Mouse (Mus musculus): Measurements from ENCODE around the gene Pwwp2a.

DNA sequence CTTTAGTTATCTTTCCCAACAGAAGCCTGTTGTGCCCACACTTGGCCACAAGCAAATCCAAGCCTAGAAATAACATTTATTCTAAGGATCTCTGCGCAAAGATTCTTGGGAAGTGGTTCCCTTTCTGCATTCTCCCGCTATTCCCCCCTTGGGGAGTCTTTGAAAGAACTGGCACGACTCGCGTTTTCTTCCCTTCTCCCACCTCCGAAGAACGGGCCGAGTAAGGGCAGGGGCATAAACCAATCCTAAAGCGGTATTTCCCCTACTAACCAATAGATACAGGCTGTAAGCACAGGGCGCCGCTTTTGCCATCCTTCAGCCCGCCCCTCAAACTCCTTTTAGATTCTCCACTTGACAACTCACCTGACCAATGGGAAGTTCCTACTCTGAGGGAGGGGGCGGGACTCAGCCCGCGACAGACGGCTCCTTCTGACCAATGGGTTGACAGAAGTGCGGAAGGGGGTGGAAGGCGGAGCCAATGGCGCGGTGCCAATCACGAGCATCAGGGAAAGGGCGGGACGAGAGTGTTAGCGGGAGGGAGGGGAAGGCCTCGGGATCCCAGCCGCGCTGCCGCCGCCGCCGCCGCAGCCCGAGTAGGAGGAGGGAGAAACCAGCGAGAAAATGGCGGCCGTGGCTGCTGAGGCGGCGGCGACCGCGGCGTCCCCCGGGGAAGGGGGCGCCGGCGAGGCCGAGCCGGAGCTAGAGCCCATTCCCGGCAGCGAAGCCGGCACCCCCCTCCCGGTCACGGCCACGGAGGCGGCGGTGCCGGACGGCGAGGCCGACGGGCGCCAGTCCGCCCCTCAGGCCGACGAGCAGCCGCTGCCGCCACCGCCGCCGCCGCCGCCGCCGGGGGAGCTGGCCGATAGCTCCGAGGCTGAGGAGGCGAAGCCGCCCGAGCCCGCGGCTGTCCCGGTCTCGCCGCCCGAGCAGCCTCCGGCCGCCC, at the start of gene Pwwp2a:
- TF ChIP-seq ELF1 (IDR thresholded peaks at IDR 0.05; ENCODE audit: low read depth, low read length) (peak; percentile 83), MAFK (IDR thresholded peaks at IDR 0.05; ENCODE audit: borderline replicate concordance, low read depth, low read length) (no peak), USF2 (IDR thresholded peaks at IDR 0.05; ENCODE audit: borderline replicate concordance in 1 of 2, insufficient read depth in 1 of 2, low read depth in 1 of 2, low read length in 2 of 2) (no peak), ETS1 (IDR thresholded peaks at IDR 0.05; ENCODE audit: low read depth, low read length) (peak; percentile 29; the same call in 1 of the 2 replicates), CHD2 (IDR thresholded peaks at IDR 0.05; ENCODE audit: low read length) (peak; percentile 89; the same call in 1 of the 2 replicates), CTCF (IDR thresholded peaks at IDR 0.05 in 2 of 3, conservative IDR thresholded peaks at IDR 0.05 in 1 of 3; ENCODE audit: control insufficient read depth in 1 of 3, insufficient read depth in 1 of 3, low read depth in 2 of 3, low read length in 3 of 3, poor library complexity in 1 of 3, severe bottlenecking in 1 of 3) (no peak), POLR2A (IDR thresholded peaks at IDR 0.05; ENCODE audit: control insufficient read depth in 1 of 2, insufficient read depth in 1 of 2, low read depth in 1 of 2, low read length in 2 of 2, poor library complexity in 1 of 2) (peak; percentile 70 to 89), ZNF384 (IDR thresholded peaks at IDR 0.05; ENCODE audit: low read depth, low read length) (no peak), EP300 (IDR thresholded peaks at IDR 0.05; ENCODE audit: low read depth in 1 of 2, low read length in 2 of 2) (peak in 1 of 2 experiments; percentile 12; a peak in 1 of 4 replicates)
